Mouse (Mus musculus) lung, adult 2 months (tissue): ENCODE measurements at regions not wholly inside any gene's neighbourhood (a gene's known extent, or its start where the extent isn't known, plus 50 kb on each side); places are given as distances from the start of the nearest gene placed in this dataset.

Experiments
- CTCF ChIP-seq: fragments of 200-500 bp; IDR thresholded peaks from 2 replicates; pipeline ENCODE4 v1.5.1; 2011; ENCODE audit warnings: mild to moderate bottlenecking, low read length, control low read depth; ENCODE audit not compliant: insufficient read depth
- POLR2A ChIP-seq: fragments of 200-500 bp; IDR thresholded peaks from 2 replicates; pipeline ENCODE4 v1.6.1; 2011; ENCODE audit warnings: low read depth, mild to moderate bottlenecking, control low read depth, low read length, borderline replicate concordance; ENCODE audit errors: extremely low read depth

DNA sequence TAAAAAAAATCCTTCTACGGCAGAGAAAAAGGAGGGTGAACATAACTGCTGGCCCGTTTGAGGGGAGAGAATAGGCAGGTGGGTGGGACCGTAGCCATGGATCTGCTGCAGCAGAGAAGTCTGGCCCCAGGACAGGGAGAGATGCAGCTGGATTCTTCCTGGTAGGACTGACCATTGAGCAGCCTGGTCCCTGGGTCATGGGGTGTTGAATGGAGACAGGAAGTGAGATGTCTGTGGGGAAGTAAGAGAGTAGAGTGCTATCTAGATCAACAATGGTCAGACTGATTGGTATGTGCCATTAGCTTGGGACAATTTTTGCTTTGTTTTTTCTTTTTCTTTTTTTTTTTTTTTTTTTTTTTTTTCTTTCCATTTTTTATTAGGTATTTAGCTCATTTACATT lies 1123.5 kb upstream of the A1bg start:
- TF ChIP-seq POLR2A (no peak), CTCF (no peak)
